Mouse (Mus musculus) activated CD4-positive, CD25-positive, alpha-beta regulatory T cell, adult 4 months (primary cell): ENCODE measurements at regions not wholly inside any gene's neighbourhood (a gene's known extent, or its start where the extent isn't known, plus 50 kb on each side); places are given as distances from the start of the nearest gene placed in this dataset.

Experiments used
- ATAC-seq: one replicate; pipeline ENCODE4 v1.8.0; 2017

DNA sequence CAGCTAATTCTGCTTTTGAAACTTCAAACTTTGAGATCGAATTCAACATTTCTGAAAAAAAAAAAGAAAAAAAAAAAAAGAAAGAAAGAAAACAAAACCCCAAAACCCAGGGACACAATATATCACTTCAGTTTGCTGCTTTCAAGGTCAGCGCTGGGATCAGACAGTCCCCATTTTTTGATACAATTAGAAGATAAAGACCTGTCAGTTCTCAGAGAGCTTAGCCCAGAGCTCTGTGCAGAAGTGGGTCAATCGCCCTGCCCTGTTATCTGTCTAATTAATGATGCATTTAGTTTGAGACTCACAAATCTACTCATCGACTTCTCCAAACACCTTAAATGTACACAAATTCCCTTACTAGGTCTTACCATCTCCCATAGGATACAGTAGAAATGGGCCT lies 249.2 kb downstream of the Ptprc start:
- no peak for ATAC-seq

DNA sequence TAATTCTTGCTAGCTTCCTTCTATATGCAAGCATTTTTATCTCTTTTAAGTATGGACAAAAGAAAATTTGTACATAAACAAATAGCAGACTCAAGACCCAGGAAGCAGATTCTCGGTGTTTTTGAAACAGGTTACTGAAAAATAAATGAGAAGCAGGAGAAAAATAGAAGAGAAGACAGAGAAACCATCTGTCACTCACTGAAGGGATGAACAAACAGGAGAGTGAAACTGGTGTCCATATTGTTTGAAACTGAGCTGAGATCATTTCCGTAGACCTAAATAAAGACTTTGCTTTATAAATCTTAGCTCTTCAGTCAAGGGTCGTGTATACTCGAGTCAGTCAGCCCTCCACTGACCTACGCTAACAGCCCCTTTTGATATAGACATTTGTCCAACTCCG lies 251.4 kb downstream of the Ptprc start:
- ATAC-seq: no peak

DNA sequence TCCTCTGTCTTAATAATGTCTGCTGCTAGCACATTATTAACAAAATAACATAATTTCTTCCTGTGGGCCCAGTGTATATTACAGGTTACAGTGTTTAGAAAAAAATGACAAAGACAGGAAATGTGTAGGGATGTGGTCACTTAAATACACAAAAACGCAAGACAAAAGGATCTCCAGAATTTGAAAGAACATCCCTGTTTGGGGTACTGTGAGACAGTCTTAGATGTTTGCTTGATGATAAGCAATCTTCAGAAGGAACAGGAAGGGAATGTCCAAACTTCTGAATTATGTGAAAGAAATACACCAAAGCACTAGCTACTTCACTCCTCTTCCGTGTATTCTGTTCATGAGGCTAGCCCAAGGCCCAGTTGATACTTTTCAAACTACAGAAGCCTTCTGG lies 251.8 kb downstream of the Ptprc start:
- no peak for ATAC-seq

DNA sequence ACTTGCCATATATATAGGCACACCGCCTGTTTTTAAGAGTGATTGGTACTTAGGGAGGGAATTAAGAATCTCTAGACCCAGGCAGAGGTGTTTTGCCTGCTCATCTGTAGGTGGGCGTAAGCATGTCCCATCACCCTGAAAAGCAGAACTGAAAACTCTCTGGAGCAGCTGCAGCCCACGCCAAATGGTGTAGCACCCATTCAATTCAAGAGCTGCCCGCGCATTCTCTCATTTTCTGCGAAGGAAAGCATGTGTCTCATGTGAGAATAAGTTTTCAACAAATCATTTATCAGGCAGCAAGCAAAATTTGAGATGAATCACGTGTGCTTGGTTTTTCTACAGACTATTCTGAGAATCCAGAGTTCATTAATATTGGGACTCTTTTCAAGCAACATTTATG lies 252.7 kb downstream of the Ptprc start:
- ATAC-seq: no peak

DNA sequence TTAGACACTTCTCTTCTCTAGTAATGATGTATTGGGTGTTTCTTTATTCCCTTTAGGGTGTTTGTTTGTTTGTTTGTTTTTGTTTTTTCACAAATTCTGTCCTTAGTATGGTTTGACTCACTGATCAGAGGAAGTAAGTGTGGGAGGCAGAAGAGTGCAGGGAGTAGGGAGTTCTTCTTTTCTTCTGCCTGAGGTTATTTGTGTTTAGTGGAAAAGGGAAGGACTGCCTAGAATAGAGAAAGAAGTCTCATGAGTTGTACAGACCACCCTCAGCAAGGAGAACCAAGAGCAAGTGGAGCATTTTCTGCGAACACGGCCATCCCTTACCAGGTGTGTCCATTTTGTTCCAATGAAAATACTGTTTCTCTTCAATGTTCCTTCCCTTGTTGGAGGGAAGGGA lies 253.9 kb downstream of the Ptprc start:
- ATAC-seq: no peak

DNA sequence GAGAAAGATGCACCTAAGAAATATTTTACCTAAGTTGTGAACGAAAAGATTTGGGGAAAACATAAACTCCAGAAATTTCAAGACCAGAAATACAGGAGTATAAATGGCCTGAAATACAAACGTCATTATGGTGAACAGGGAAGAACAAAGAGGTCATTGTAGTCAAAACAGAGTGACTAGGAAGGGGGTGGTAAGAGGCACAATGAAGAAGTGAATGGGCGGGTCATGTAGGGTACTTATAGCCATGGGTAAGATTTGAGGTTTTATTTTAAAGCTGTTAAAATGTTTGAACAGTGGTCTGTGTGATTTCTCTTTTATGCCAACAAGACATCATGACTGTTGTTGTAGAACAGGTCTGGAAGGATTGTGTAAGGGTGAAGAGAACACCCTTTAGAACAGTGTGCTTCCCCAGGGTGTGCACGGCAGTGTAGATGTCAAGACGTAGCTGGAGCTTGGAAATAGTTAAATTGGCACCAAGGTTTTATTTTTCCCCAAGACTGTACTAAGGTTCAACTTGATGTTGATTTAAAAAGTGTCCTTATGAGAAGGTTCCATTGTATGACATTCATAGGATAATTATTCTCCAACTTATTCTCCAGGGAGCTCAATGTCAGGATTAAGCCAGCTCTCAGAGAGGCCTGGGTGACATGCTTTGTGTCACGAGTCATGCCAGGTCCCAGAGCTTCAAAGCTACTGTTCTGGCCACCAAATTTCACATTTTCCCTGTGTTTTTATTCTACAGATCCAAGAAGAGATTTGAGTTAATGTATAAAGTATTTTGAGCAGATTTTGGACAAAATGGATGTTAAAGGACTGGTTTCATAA lies 255.6 kb downstream of the Ptprc start:
- no peak for ATAC-seq

DNA sequence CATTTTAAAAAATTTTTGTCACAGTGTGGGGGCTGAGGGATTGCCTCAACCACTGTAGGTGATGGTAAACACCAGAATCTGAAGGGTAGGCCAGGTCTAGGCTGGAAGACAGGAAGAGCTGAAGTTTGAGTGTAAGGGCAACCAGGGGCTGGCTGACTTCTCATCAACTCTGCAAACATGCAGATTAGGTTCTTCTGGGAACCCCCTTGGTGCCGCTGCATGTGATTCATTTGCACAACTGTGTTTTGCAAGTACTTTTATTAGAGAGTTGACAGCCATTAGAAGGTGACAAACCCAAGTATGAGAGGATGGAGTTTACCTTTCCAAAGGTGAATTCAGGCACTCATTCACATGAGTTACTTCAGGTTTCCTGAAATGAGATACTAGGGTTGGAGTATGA lies 258.1 kb downstream of the Ptprc start:
- peak; percentile 94 for ATAC-seq

DNA sequence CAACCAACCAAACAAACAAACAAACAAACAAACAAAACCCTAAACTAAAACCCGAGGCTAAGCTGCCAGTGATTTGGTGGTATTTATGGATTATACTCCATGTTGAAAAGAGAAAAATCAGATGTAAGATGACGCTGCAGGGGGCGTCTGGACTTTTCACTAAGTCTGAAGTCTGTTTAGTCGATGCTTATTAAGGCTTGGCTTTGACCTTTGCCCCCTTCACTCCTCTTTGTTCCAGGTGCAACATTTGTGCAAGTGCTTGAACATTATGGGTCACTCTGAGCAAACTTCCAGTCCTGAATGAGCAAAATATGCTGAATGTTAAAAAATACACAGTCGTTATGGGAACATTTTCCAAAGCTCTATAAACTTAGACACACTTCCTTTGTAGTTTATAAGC lies 268.6 kb downstream of the Ptprc start:
- no peak for ATAC-seq

DNA sequence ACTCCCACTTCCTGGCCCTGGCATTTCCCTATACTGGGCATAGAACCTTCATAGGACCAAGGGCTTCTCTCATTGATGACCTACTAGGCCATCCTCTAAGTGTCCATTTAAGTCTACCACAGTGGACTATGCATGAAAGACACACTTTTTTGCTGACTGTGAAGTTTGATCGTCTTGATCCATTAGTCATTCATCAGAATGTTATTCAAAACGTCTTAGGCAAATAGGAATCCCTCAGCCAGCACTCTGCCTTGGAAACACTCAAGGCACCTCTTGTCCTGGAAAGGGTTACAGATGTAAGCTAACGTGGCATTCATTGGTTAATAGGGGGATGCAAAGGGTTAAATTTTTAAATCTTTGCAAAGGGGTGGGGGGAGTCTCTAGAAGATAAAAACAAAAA lies 269.0 kb downstream of the Ptprc start:
- ATAC-seq: no peak

DNA sequence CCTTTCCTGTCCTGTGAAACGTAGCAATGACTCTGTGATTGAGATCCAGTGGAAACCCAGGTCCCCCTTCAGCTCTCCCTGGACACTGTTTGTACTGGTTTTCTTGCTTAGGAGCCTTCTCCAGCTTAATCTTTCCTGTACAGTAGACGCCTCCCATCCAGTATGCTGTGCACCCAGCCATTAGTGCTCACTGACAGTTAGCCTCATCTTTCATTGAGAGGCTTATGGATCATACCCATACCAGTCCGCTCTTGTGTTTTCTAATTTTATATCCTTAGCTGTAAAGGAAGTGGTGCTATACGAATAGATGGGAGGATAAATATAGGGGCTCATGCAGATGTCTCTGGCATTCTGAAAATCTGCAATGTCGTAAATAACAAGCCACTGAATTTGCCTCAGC lies 269.9 kb downstream of the Ptprc start:
- ATAC-seq: no peak

DNA sequence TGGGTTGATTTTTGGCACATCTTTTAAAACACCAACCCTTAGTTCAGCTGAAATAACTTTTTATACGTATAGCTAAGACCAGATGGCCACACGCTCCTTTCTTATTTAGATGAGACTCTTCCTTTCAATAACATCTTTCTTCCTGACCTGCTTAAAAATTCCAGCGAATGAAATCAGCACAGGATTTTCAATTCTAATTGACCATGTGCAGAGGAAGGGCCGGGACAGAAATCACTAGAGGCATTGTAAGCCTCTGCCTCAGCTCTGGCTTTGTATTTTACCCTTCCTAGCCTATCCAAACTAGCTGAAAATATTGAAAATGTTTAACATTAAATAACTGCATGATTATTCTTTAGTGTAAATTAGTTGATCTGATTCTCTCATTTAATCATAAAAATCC lies 272.2 kb downstream of the Ptprc start:
- no peak for ATAC-seq

DNA sequence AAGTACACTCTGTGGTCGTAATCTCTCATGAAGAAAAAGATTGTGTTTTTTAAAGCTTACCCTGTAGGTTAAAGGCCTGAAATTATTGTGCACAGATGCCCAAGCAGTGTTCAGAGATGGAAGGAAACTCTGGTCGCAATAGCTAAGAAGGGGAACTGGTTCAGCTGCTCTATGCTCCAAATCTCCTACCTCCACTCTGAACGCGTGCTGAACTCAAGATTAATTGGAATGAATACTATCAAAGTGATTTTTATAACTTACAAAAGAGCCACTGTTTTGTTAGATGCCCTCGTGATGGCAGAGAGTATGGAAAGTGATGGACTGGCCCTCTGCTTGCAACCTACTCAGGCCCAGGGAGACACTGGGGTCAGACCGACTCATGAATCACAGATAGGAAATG lies 272.6 kb downstream of the Ptprc start:
- ATAC-seq: no peak

DNA sequence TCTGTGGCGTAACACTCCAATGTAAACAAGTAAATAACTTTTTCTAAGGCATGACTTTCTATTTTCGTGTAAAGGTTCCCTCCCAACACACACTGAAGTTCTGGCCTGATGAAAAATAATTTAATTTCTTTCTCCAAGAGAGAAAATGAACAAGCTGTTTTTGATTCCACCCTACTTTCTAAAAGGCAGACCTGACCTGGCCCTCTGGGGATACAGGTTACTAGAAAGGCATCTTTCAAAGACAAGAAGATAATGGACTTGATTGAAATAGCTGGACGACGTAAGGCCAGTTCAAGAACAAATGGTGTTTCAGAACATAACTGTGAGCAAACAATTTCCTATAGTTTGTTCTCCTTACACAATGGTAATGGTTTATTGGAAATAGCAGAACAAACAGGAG lies 273.5 kb downstream of the Ptprc start:
- ATAC-seq: no peak

DNA sequence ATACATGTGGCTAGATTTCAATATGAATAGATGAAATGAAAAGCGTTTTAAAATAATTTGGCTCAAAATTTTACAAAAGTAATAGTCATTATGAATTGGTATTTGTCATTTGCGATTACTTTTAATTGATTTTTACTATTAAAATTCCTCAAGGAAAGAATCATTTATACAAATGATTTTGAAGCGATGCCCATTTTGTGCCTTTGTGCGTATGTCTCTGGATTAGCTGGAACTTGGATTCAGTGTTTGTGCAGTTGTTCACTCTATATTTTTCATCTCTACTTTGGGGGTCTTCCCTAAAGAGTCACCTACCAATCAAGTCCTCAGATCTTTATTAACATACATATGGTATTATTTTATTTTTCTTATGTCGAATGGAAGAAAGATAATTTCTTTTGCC lies 274.3 kb downstream of the Ptprc start:
- no peak for ATAC-seq

DNA sequence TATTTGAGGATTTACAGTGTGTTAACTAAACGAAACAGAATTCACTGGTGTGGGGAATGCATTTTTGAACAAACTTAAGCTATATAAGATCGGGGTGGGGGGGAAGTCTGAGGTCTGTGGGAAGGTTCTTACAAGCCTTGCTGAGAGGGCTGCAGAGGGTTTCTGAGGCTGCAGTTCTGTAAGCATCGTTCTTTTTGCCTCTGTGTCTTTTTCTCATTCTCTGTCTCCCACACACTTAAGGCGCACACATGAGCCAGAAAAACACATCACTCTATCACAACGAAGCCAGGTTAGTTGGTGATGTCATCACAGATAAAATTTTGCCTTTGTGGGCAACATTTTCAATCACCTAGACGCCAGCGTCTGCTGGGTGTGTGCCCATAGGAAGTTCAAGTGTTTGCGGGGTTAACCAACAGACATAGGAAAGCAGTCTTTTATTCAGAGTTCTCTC lies 274.9 kb downstream of the Ptprc start:
- peak; percentile 24 for ATAC-seq

DNA sequence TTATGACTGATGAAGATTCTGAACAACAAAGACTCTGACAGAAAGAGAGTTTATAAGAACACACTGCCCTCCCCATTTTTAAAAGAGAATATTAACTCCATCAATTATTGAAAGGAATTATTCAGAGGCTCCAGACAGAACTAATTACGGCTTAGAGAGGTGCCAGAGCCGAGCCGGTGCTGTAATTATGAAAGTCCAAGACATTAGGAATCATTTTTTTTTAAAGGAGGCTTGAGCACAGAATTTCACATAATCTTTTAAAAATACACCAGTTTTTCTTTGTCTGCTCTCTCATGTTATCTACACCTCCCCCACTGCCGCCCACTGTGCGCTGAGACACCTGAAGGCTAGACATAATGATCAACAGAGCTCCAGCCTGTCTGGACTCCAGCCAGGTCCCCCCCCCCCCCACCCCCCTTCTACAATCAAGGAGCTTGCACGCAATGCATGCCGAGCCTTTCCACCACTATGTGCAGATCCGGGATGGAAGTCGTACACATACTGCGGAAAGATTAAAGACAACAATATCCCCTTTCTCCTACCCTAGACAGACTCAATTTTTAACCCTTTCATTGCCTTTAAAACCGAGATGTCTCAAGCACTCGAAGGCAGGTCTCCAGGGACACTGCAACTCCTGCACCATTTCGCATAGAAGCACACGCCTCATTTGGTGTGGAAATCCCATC lies 275.4 kb downstream of the Ptprc start:
- no peak for ATAC-seq

DNA sequence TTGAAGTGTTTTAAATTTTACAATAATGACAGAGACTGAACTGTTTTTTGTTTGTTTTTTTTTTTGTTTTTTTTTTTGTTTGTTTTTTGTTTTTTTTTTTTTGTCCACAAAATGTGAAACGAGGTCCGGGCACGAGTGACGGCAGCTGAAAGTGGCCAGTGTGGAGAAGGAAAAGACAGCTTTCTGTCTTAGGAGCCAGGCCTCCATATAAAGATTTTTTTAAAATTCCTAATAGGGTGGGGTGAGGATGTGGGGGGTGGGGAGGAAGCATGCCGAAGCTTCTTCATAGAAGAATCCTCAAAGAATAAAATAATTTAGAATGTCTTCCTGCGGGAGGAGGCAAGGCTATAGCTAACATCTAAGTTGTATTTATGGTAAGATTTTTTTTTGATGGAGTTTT lies 276.2 kb downstream of the Ptprc start:
- no peak for ATAC-seq

DNA sequence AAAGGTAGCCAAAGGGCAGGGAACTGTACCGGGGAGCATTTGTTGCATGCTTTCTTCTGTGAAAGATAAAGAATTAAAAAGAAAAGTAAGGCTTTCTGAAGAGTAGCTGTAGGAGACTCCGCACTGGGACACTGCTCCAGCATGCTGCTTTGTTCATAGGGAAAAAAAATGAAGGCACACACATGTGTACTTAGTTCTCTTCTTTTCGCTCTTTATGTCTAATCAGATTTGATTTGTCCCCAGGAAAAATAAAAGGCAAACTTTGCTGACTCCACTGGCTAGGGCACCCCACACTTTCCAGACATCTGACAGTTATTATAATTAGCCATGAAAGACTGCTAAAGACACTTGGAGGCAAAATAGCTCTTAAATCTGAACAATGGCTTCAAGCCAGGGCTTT lies 276.6 kb downstream of the Ptprc start:
- peak; percentile 4 for ATAC-seq

DNA sequence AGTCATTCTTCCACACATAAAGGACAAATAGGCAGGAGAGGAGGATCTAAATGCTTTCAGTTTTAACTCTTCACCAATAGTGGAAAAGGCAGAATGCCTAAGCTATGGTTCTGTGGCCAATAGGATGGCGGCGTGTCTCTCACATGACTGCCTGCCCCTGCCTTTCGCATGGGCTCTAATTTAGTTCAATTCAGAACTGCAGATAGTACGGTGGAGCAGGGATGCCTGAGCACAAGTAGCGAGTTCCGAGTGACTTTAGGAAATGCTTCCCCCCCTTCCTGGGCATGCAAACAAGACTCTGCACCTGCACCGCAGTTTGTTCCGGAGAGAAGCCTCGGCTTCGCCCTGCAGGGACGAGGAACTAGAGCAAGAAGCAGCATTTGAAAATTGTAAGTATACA lies 277.1 kb downstream of the Ptprc start:
- peak; percentile 95 for ATAC-seq

DNA sequence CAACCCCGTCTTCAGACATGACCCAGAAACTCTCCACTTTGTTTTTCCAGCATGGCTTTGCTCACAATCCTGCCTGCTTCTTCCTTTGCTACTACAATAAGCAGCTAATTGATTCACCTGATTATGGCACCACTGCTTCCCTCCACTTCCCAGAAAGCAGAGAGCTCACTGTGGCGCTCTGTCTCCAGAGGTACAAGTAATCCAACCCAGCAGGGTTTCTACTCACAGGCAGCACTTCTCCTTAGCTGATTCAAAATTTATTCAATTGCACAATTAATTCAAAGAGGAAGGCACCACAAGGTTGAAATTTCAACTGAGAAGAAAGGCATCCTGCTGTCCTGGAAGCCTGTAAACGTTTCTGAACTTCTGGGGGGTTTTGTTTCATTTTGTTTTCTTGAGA lies 293.9 kb downstream of the Ptprc start:
- no peak for ATAC-seq

DNA sequence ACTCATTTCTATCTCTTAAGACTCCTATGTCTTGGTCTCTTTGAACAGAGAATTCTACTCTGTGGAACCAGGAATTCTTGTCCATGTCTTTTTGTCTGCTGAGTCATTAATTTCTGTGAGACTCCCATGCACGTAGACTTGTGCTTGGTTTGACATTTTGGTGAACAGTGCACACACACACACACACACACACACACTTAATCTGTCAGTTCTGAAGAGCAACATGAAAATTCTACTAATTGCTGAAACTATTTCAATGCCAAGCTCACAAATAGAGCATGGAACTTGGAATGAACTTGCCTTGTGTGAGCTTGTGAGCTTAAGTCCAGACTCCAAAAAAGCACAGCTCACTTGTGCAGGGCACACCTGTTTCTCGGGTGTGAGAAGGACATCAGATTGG lies 301.1 kb downstream of the Ptprc start:
- ATAC-seq: no peak

DNA sequence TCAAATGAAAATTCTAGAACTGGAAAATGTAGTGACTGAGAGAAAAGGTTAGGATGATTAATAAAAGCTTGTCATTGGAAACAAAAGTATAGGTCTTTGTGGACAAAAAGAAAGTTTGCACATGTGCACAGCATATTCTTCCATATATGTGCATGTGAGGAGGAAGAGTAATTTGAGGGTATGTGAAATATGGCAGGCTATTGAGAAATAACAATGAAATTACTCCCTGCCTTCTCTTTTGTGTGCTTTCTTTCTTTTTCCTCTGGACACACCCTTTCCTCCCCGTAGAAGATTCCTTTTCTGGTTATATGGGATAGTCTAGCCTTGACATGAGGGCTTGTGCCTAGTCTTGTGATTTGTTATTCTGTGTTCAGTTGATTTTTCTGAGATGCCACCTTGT lies 301.9 kb downstream of the Ptprc start:
- ATAC-seq: no peak

DNA sequence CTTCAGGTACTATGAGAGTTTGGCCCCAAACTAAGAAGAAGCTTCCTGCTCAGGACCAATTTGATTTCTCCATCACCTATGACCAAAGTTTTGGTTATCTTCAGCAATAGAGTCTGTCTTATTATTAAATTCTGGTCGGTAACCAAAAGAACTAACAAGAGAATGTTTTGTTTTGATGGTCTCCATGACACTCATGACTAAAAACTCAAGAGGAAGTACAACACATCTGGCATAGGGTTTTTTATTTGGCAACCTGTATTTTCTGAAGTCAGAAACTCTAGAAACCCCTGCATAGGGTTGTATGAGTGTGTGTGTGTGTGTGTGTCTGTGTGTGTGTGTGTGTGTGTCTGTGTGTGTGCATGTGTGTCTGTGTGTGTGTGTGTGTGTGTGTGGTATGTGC lies 310.5 kb downstream of the Ptprc start:
- ATAC-seq: no peak

DNA sequence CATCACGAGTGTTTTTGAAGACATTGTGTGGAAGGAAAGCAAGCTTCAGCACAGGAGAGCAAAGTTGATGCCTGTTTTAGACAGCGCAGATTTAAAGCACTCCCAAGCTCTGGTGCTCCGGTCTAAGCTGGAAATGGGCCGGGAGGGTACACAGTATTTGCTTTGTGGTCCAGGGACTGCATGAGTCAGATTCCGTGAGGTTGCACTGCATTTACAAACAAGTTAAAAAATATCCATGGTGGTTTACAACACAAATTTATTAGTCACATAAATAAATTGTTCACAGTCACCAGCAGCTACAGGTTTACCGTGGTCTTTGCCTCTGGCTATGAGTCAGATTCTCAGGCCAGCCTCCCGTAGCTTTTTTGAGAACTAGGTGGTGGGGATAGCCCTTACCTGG lies 312.0 kb downstream of the Ptprc start:
- ATAC-seq: no peak

DNA sequence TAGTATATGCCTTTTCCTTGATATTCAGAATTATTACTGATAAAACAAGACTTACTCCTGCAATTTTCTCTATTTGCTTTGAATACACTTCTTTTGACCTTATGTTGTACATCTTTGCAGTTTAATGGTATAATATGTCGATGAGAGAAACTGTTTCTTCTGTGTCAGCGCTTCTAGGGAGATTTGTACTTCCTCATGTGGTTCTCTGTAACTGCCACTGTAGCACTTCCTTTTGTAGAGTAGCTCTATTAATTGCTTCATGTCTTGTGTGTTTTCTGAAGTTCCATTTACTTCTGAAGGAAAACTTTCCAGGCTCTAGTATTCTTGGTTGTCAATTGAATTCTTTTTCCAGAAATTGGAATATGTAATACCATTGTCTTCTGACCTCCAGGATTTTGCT lies 323.2 kb downstream of the Ptprc start:
- no peak for ATAC-seq
